Mouse (Mus musculus): ENCODE data around the gene Ccnyl1. TPM values are rescaled to one million over a fixed set of nuclear protein-coding genes. Genes with fewer than 3 reads are reported as not detected.
A peak's percentile ranks its signal among the peaks of the same experiment; 100 is the strongest.

Gene Ccnyl1
- polyA plus RNA-seq, 1 experiment from 2014 or later: 6.8 TPM

DNA sequence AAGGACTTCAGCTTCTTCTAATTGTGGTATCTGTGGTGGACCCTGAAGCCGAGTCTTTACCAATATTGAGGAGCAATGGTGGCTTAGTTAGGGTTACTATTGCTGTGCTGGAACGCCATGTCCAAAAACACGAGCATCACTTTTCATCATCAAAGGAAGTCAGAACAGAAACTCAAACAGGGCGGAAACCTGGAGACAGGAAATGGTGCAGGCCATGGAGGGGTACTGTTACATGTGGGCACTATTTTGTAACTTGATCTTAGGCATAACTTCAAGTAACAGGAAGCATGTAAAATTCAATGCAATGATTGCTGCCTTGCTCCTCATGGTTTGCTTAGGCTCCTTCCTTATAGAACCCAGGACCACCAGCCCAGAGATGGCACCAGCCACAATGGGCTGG lies 2.2 kb upstream of the Ccnyl1 start:
- Histone ChIP-seq H3K4me3 (ENCODE audit: low read depth, low read length) (no peak overlapping the region), H3K9me3 (replicated peaks; ENCODE audit: control insufficient read depth, low read length) (no peaks in the 10 kb centered on the region), H3K27me3 (ENCODE audit: control insufficient read depth, insufficient read depth, low read length) (no peaks in the 10 kb centered on the region), H3K4me1 (ENCODE audit: control insufficient read depth, insufficient read depth, low read length) (peaks cover 11% of the 10 kb centered on the region; the same call in 1 of the 2 replicates), H3K36me3 (ENCODE audit: control insufficient read depth, insufficient read depth, low read length) (no peaks in the 10 kb centered on the region), H3K27ac (ENCODE audit: low read depth, low read length) (no peak overlapping the region), H3K4me2 (no peak overlapping the region), H3K9ac (ENCODE audit: low read depth, low read length) (no peak overlapping the region)
- WGBS (ENCODE audit: insufficient replicate concordance): 81% methylated on average over 4 of the region's 4 CpGs
- no peak for ATAC-seq (replicated peaks; ENCODE audit: insufficient number of reproducible peaks, low FRiP score, low TSS enrichment)

DNA sequence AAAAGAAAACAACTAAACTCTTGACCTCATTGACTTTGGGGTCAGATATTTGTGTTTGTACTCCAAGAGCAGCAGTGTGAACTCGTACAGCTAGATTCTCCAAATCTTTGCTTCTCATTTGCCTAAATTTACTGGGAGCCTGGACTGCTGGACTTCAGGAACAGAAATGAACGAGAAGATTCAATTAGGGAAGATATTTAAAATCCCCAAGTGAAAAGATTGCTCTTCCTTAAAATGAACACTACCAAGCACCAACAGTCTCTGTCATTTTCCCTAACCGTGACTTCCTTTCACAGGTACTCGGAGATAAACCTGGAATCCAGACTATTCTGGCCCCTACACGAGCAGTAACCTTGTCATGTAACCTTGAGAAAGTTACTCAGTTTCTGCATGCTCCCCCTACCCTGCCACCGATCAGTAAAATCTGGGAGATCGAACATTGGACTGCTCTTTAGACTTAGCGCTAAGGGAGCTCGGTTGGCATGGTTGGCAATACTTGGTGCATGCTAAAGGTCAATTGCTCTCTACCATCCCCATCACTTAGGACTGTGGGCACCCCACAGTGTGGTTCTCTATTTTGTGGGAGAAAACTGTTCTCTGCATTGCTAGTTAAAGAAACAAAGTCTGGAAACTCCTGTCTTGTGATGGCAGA lies 568 bp upstream of the Ccnyl1 start:
- WGBS (ENCODE audit: insufficient replicate concordance): 20% methylated on average over 9 of the region's 9 CpGs
- no peaks in the 10 kb centered on the region for H3K36me3 ChIP-seq (ENCODE audit: control insufficient read depth, insufficient read depth, low read length)
- ATAC-seq (replicated peaks; ENCODE audit: insufficient number of reproducible peaks, low FRiP score, low TSS enrichment): no peak
- H3K27ac ChIP-seq (ENCODE audit: low read depth, low read length): peak overlapping the region; percentile 58
- H3K4me2 ChIP-seq: peak overlapping the region; percentile 84
- peaks cover 11% of the 10 kb centered on the region; the same call in 1 of the 2 replicates for H3K4me1 ChIP-seq (ENCODE audit: control insufficient read depth, insufficient read depth, low read length)
- H3K27me3 ChIP-seq (ENCODE audit: control insufficient read depth, insufficient read depth, low read length): no peaks in the 10 kb centered on the region
- peak overlapping the region; percentile 90 for H3K4me3 ChIP-seq (ENCODE audit: low read depth, low read length)
- H3K9ac ChIP-seq (ENCODE audit: low read depth, low read length): peak overlapping the region; percentile 89
- no peaks in the 10 kb centered on the region for H3K9me3 ChIP-seq (replicated peaks; ENCODE audit: control insufficient read depth, low read length)

DNA sequence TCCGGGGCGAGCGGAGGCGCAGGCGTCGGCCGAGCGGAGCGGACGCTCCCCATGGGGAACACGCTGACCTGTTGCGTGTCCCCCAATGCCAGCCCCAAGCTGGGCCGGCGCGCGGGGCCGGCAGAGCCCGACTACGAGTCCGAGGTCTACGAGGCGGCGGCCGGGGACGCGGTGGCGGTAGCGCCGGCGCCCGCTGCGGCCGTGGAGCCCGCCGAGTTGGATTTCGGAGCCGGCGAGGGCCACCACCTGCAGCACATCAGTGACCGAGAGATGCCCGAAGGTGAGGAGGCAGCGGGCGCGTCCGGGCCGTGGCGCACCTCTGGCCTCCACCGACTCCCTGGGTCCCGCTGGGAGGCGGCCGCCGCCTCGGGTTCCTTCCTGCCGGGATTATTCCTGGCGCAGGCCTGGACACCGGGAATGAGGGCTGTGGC lies 881 bp downstream of the Ccnyl1 start:
- WGBS (ENCODE audit: insufficient replicate concordance): 1% methylated on average over 51 of the region's 55 CpGs
- Histone ChIP-seq H3K4me3 (ENCODE audit: low read depth, low read length) (peak overlapping the region; percentile 90), H3K4me2 (peak overlapping the region; percentile 87), H3K9ac (ENCODE audit: low read depth, low read length) (peak overlapping the region; percentile 89), H3K36me3 (ENCODE audit: control insufficient read depth, insufficient read depth, low read length) (no peaks in the 10 kb centered on the region), H3K27ac (ENCODE audit: low read depth, low read length) (peak overlapping the region; percentile 71), H3K9me3 (replicated peaks; ENCODE audit: control insufficient read depth, low read length) (no peaks in the 10 kb centered on the region), H3K4me1 (ENCODE audit: control insufficient read depth, insufficient read depth, low read length) (peaks cover 11% of the 10 kb centered on the region; the same call in 1 of the 2 replicates), H3K27me3 (ENCODE audit: control insufficient read depth, insufficient read depth, low read length) (no peaks in the 10 kb centered on the region)
- ATAC-seq (replicated peaks; ENCODE audit: insufficient number of reproducible peaks, low FRiP score, low TSS enrichment): no peak

DNA sequence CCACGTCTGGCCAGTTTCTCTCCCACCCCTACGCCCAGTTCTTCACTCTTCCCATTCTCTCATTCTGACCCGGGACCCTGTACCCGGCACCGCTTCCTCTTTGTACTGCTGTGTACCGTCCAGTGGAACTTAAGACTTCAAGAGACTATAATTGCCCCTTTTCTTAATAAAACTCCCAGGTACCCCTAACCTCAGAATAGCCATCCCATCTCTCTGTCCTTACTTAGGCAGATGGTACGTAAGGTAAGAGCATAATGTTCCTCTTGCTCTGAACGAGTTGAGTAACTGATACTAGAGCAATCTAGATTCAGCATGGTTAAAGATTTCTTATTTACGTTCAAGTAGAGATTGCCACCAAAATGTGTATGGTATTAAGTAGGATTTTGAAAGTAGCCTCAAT lies 1.3 kb downstream of the Ccnyl1 start:
- WGBS (ENCODE audit: insufficient replicate concordance): 4% methylated on average over 9 of the region's 9 CpGs
- Histone ChIP-seq H3K27me3 (ENCODE audit: control insufficient read depth, insufficient read depth, low read length) (no peaks in the 10 kb centered on the region), H3K4me1 (ENCODE audit: control insufficient read depth, insufficient read depth, low read length) (peaks cover 11% of the 10 kb centered on the region; the same call in 1 of the 2 replicates), H3K4me2 (peak overlapping the region; percentile 87), H3K9me3 (replicated peaks; ENCODE audit: control insufficient read depth, low read length) (no peaks in the 10 kb centered on the region), H3K27ac (ENCODE audit: low read depth, low read length) (peak overlapping the region; percentile 71; the same call in 1 of the 2 replicates), H3K36me3 (ENCODE audit: control insufficient read depth, insufficient read depth, low read length) (no peaks in the 10 kb centered on the region), H3K4me3 (ENCODE audit: low read depth, low read length) (peak overlapping the region; percentile 90), H3K9ac (ENCODE audit: low read depth, low read length) (peak overlapping the region; percentile 89)
- ATAC-seq (replicated peaks; ENCODE audit: insufficient number of reproducible peaks, low FRiP score, low TSS enrichment): no peak

DNA sequence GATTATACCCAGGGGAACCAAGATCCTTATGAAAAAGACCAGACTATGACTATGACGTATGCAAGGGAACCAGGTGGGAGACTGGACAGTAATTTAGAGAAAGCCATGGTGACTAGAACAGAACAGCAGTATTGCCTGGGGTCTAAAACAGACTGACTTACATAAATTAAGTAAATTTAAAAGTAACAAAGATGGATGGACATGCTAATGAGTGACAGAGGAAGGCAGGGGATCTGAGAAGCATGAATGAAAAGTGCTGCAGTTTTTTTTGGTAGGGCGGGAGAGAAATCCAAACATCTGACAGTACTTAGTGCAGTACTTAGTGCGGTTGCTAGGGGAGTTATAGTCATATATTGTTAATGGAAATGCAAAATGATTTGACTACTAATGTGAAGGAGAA lies 4.9 kb downstream of the Ccnyl1 start:
- no peak overlapping the region for H3K4me3 ChIP-seq (ENCODE audit: low read depth, low read length)
- peaks cover 7% of the 10 kb centered on the region; the same call in 1 of the 2 replicates for H3K4me1 ChIP-seq (ENCODE audit: control insufficient read depth, insufficient read depth, low read length)
- H3K9me3 ChIP-seq (replicated peaks; ENCODE audit: control insufficient read depth, low read length): no peaks in the 10 kb centered on the region
- no peak for ATAC-seq (replicated peaks; ENCODE audit: insufficient number of reproducible peaks, low FRiP score, low TSS enrichment)
- no peaks in the 10 kb centered on the region for H3K27me3 ChIP-seq (ENCODE audit: control insufficient read depth, insufficient read depth, low read length)
- no peaks in the 10 kb centered on the region for H3K36me3 ChIP-seq (ENCODE audit: control insufficient read depth, insufficient read depth, low read length)
- no peak overlapping the region for H3K9ac ChIP-seq (ENCODE audit: low read depth, low read length)
- WGBS (ENCODE audit: insufficient replicate concordance): 87% methylated on average over 3 of the region's 3 CpGs
- no peak overlapping the region for H3K27ac ChIP-seq (ENCODE audit: low read depth, low read length)
- no peak overlapping the region for H3K4me2 ChIP-seq

DNA sequence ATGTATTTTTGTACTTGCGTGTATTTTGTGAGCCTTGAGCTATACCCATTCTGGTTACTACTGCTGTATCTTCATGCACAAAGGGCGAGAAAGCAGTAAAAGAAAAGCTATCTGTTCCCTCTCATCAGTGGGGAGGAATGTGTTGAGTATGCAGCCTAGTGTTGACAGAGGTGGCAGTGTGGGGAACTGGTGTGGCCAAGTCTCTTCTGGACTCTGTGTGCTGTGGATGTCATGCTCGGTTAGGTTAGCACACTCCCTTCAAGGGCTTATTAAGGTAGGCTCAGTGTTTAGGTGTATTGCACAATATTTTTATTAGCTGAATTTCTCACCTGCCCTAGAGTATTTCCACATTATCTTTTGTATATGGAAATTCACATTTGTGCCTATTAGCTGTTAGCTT lies 11.5 kb downstream of the Ccnyl1 start:
- WGBS (ENCODE audit: insufficient replicate concordance): 46% methylated on average over 3 of the region's 3 CpGs
- Histone ChIP-seq H3K4me2 (no peak overlapping the region), H3K36me3 (ENCODE audit: control insufficient read depth, insufficient read depth, low read length) (peaks cover 7% of the 10 kb centered on the region; the same call in 1 of the 2 replicates), H3K27me3 (ENCODE audit: control insufficient read depth, insufficient read depth, low read length) (no peaks in the 10 kb centered on the region), H3K9ac (ENCODE audit: low read depth, low read length) (no peak overlapping the region), H3K4me3 (ENCODE audit: low read depth, low read length) (no peak overlapping the region), H3K9me3 (replicated peaks; ENCODE audit: control insufficient read depth, low read length) (no peaks in the 10 kb centered on the region), H3K27ac (ENCODE audit: low read depth, low read length) (no peak overlapping the region), H3K4me1 (ENCODE audit: control insufficient read depth, insufficient read depth, low read length) (no peaks in the 10 kb centered on the region)
- ATAC-seq (replicated peaks; ENCODE audit: insufficient number of reproducible peaks, low FRiP score, low TSS enrichment): no peak

- peaks cover 7% of the 10 kb centered on the region; the same call in 1 of the 2 replicates for H3K36me3 ChIP-seq (ENCODE audit: control insufficient read depth, insufficient read depth, low read length)
- no peaks in the 10 kb centered on the region for H3K27me3 ChIP-seq (ENCODE audit: control insufficient read depth, insufficient read depth, low read length)
- no peaks in the 10 kb centered on the region for H3K9me3 ChIP-seq (replicated peaks; ENCODE audit: control insufficient read depth, low read length)
- no peak overlapping the region for H3K4me3 ChIP-seq (ENCODE audit: low read depth, low read length)
- no peak overlapping the region for H3K4me2 ChIP-seq
- no peak overlapping the region for H3K27ac ChIP-seq (ENCODE audit: low read depth, low read length)
- no peak for ATAC-seq (replicated peaks; ENCODE audit: insufficient number of reproducible peaks, low FRiP score, low TSS enrichment)
- WGBS (ENCODE audit: insufficient replicate concordance): 47% methylated on average over 6 of the region's 6 CpGs
- no peak overlapping the region for H3K9ac ChIP-seq (ENCODE audit: low read depth, low read length)
- no peaks in the 10 kb centered on the region for H3K4me1 ChIP-seq (ENCODE audit: control insufficient read depth, insufficient read depth, low read length)
Observed at GRCm38 (mm10) chr1:64705230-64705629, 15.0 kb downstream of the Ccnyl1 start.

DNA sequence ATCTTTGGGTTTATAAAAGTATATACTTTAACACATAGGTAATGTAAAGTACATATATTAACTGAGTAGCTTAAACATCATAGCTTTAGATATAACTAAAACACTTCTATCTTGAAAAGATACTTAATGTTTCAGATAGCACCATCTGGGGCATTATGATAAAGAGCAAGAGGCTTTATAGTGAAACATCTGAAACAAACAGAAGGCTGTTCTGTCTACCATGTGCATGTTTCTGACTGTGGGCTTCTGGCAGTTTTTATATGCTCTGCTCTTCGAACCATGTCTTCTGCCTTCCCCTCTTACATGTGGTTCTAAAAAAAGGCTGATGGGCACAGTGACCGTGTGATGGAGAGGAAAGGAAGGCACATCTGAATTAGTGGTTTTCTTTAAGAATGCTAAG lies 16.4 kb downstream of the Ccnyl1 start:
- Histone ChIP-seq H3K9me3 (replicated peaks; ENCODE audit: control insufficient read depth, low read length) (no peaks in the 10 kb centered on the region), H3K27ac (ENCODE audit: low read depth, low read length) (no peak overlapping the region), H3K36me3 (ENCODE audit: control insufficient read depth, insufficient read depth, low read length) (peaks cover 7% of the 10 kb centered on the region; the same call in 1 of the 2 replicates), H3K4me3 (ENCODE audit: low read depth, low read length) (no peak overlapping the region), H3K4me1 (ENCODE audit: control insufficient read depth, insufficient read depth, low read length) (no peaks in the 10 kb centered on the region), H3K9ac (ENCODE audit: low read depth, low read length) (no peak overlapping the region), H3K4me2 (no peak overlapping the region), H3K27me3 (ENCODE audit: control insufficient read depth, insufficient read depth, low read length) (no peaks in the 10 kb centered on the region)
- 91% methylated on average over 2 of the region's 2 CpGs for WGBS (ENCODE audit: insufficient replicate concordance)
- no peak for ATAC-seq (replicated peaks; ENCODE audit: insufficient number of reproducible peaks, low FRiP score, low TSS enrichment)

DNA sequence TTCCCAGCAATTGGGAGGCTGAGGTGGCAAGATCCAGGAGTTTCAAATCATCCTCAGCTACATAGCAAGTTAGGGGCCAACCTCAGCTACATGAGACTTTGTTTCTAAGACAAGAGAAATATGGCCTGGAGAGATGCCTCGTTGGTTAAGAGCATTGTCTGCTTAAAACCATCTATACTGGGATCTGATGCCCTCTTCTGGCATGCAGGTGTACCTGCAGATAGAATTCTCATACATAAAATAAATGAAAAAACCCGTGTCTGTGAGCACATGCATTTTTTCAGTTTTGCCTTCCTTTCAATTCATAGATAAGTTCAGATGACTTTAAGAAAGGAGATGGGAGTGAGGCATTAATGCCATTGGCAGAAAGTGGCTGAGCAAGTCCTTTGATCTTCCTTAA lies 19.6 kb downstream of the Ccnyl1 start:
- 0 out of 2 replicates have a peak, but pooled peaks cover 2% of the 10 kb centered on the region for H3K36me3 ChIP-seq (ENCODE audit: control insufficient read depth, insufficient read depth, low read length)
- H3K4me2 ChIP-seq: no peak overlapping the region
- H3K9me3 ChIP-seq (replicated peaks; ENCODE audit: control insufficient read depth, low read length): no peaks in the 10 kb centered on the region
- H3K4me3 ChIP-seq (ENCODE audit: low read depth, low read length): no peak overlapping the region
- H3K27me3 ChIP-seq (ENCODE audit: control insufficient read depth, insufficient read depth, low read length): no peaks in the 10 kb centered on the region
- H3K27ac ChIP-seq (ENCODE audit: low read depth, low read length): no peak overlapping the region
- H3K9ac ChIP-seq (ENCODE audit: low read depth, low read length): no peak overlapping the region
- no peaks in the 10 kb centered on the region; the same call in 1 of the 2 replicates for H3K4me1 ChIP-seq (ENCODE audit: control insufficient read depth, insufficient read depth, low read length)
- no peak for ATAC-seq (replicated peaks; ENCODE audit: insufficient number of reproducible peaks, low FRiP score, low TSS enrichment)
- 24% methylated on average over 2 of the region's 2 CpGs for WGBS (ENCODE audit: insufficient replicate concordance)
